Mouse (Mus musculus): ENCODE measurements around the gene Ppp5c.
A peak's percentile ranks its signal among the peaks of the same experiment; 100 is the strongest.
"Not testable (repeated sequence)": the region's sequence is repeated elsewhere in the genome, so short reads cannot be mapped to it uniquely, and the experiment has no call there.

Ppp5c gene

GRCm38 (mm10) chr7:17027588-17028343 lies at the start of gene Ppp5c:
Gene Ppp5c, minus strand, starts transcription at chr7:17027924.
- DNase-seq = peak; percentile 90

GRCm38 (mm10) chr7:17076542-17076941 lies 48.8 kb upstream of the Ppp5c start:
- DNase-seq = no peak

- DNase-seq = peak; percentile 37
These were observed 46.3 kb upstream of the Ppp5c start, which contains the start of gene Psg16 for GRCm38 (mm10) chr7:17073904-17074615. Gene Psg16, plus strand, starts transcription at chr7:17074040.

- no peak for DNase-seq
These were observed 45.8 kb upstream of the Ppp5c start for GRCm38 (mm10) chr7:17073513-17073903.

- DNase-seq = not testable (repeated sequence)
These were observed 39.9 kb upstream of the Ppp5c start for GRCm38 (mm10) chr7:17067651-17068050.

GRCm38 (mm10) chr7:17067000-17067399 lies 39.3 kb upstream of the Ppp5c start:
- DNase-seq = no peak

GRCm38 (mm10) chr7:17066412-17066811 lies 38.7 kb upstream of the Ppp5c start:
- DNase-seq = peak; percentile 62

- no peak for DNase-seq
These were observed 37.9 kb upstream of the Ppp5c start for GRCm38 (mm10) chr7:17065620-17066019.

- DNase-seq = no peak
These were observed 35.1 kb upstream of the Ppp5c start for GRCm38 (mm10) chr7:17062845-17063244.

- DNase-seq = peak; percentile 40
These were observed 34.7 kb upstream of the Ppp5c start, which contains the start of gene Hif3a for GRCm38 (mm10) chr7:17062389-17062788. Gene Hif3a, minus strand, starts transcription at chr7:17062427.

- no peak for DNase-seq
These were observed 33.3 kb upstream of the Ppp5c start for GRCm38 (mm10) chr7:17060782-17061605.

GRCm38 (mm10) chr7:17060031-17060781 lies 32.5 kb upstream of the Ppp5c start:
- peak; percentile 91 for DNase-seq

GRCm38 (mm10) chr7:17059463-17059844 lies 31.7 kb upstream of the Ppp5c start:
- no peak for DNase-seq

- peak; percentile 67 for DNase-seq
These were observed 31.2 kb upstream of the Ppp5c start for GRCm38 (mm10) chr7:17058816-17059462.

- DNase-seq = peak; percentile 80
These were observed 30.5 kb upstream of the Ppp5c start for GRCm38 (mm10) chr7:17058071-17058689.

GRCm38 (mm10) chr7:17056601-17057523 lies 29.1 kb upstream of the Ppp5c start:
- DNase-seq = no peak

GRCm38 (mm10) chr7:17056081-17056581 lies 28.4 kb upstream of the Ppp5c start:
- DNase-seq = peak; percentile 97

GRCm38 (mm10) chr7:17055287-17055946 lies 27.7 kb upstream of the Ppp5c start:
- no peak for DNase-seq

GRCm38 (mm10) chr7:17054325-17054989 lies 26.7 kb upstream of the Ppp5c start:
- no peak for DNase-seq

Measured in kidney, adult 11 months (tissue).